Mouse (Mus musculus): ENCODE results near the gene Eno4. TPM values are rescaled to one million over a fixed set of nuclear protein-coding genes. Genes with fewer than 3 reads are reported as not detected.
"Not testable (repeated sequence)": the region's sequence is repeated elsewhere in the genome, so short reads cannot be mapped to it uniquely, and the experiment has no call there.

The Eno4 gene
- polyA plus RNA-seq (2012; rRNA removed): not detected in 2 replicates

- under 1% methylated on average over 65 of the region's 65 CpGs for WGBS
- peak; percentile 51 for DNase-seq (ENCODE audit: low read depth, low spot score)
Observed at GRCm38 (mm10) chr19:58942841-58943828, at the start of gene Eno4, which contains the start of gene Hspa12a. Gene Eno4 (plus strand): TSS chr19:58943425. Gene Hspa12a (minus strand): TSS chr19:58943654.

- whole genome bisulfite sequencing: 52% methylated on average over 3 of the region's 3 CpGs
- no peak for DNase-seq (ENCODE audit: low read depth, low spot score)
Observed at GRCm38 (mm10) chr19:58896216-58896615, 47.0 kb upstream of the Eno4 start.

- 84% methylated on average over 10 of the region's 10 CpGs for WGBS
- not testable (repeated sequence) for DNase-seq (ENCODE audit: low read depth, low spot score)
Observed at GRCm38 (mm10) chr19:58900471-58900870, 42.8 kb upstream of the Eno4 start.

GRCm38 (mm10) chr19:58903079-58903898 lies 39.9 kb upstream of the Eno4 start:
- DNase-seq (ENCODE audit: low read depth, low spot score): no peak
- WGBS: 51% methylated on average over 7 of the region's 7 CpGs

- DNase-seq (ENCODE audit: low read depth, low spot score): peak; percentile 46
- WGBS: 1% methylated on average over 11 of the region's 11 CpGs
Observed at GRCm38 (mm10) chr19:58903899-58904327, 39.3 kb upstream of the Eno4 start.

DNA sequence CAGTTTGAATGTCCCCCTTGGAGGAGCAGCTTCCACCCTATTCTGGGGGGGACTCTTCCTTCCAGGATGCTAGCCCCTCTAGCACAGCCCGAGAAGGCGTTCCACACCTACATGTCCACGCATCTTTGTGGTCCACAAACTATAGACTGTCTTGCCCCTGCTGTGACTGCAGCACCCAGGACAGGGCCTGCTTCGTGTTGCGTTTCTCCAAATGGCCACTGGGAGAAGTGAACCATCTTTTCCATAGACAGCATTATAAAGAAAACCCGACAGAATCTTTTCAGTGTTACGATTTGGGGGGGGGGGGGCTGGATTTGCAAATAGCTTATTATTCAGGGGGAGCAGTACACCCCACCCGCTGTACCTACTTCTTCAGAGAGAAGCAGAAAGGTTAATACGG lies 36.5 kb upstream of the Eno4 start:
- WGBS: 52% methylated on average over 9 of the region's 9 CpGs
- DNase-seq (ENCODE audit: low read depth, low spot score): no peak

- WGBS: 66% methylated on average over 10 of the region's 10 CpGs
- no peak for DNase-seq (ENCODE audit: low read depth, low spot score)
Observed at GRCm38 (mm10) chr19:58908018-58908417, 35.2 kb upstream of the Eno4 start.

GRCm38 (mm10) chr19:58910941-58911368 lies 32.3 kb upstream of the Eno4 start:
- no peak for DNase-seq (ENCODE audit: low read depth, low spot score)
- WGBS: 5% methylated on average over 11 of the region's 11 CpGs

GRCm38 (mm10) chr19:58911386-58911785 lies 31.8 kb upstream of the Eno4 start:
- 10% methylated on average over 9 of the region's 9 CpGs for WGBS
- DNase-seq (ENCODE audit: low read depth, low spot score): no peak

DNA sequence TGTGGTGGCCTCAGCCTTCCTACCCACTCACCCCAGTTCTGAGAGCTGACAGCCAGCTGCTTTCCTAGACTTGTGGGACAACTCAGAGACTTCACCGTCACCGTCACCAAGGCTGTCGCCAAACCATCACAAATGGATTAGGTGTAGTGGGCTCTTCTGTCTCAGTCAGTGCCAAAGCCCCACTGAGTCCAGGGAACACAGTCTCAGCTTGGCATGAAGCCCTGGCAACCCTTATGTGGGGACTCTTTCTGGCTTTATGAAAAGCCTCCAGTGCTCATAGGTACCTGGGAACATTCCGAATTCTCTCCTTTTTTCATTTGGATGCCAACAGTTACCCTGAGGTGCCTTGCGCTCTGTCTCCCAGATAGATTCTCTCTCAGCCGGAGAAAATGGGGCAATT lies 29.9 kb upstream of the Eno4 start:
- DNase-seq (ENCODE audit: low read depth, low spot score): no peak
- WGBS: 92% methylated on average over 6 of the region's 6 CpGs

DNA sequence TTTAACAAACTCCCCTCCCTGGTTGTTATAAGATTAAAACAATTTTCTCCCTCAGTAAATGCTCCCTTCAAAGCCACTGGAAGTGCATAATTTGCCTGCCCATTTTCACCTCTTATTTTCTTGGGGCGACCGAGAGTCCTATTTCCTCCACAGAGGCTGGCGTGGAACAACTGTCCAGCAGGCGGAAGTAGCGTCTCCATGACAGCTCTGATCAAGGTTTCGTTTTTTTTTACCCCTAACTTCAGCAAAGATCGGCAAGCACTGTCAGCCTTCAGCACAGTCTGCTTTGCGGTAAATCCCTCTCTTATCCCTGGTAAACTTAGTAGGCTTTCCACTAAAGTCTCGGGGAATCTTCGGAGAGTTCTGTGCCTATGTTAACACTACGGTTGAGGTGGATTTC lies 24.6 kb upstream of the Eno4 start:
- no peak for DNase-seq (ENCODE audit: low read depth, low spot score)
- WGBS: 7% methylated on average over 11 of the region's 11 CpGs

GRCm38 (mm10) chr19:58919148-58919547 lies 24.1 kb upstream of the Eno4 start:
- no peak for DNase-seq (ENCODE audit: low read depth, low spot score)
- 25% methylated on average over 7 of the region's 7 CpGs for WGBS

DNA sequence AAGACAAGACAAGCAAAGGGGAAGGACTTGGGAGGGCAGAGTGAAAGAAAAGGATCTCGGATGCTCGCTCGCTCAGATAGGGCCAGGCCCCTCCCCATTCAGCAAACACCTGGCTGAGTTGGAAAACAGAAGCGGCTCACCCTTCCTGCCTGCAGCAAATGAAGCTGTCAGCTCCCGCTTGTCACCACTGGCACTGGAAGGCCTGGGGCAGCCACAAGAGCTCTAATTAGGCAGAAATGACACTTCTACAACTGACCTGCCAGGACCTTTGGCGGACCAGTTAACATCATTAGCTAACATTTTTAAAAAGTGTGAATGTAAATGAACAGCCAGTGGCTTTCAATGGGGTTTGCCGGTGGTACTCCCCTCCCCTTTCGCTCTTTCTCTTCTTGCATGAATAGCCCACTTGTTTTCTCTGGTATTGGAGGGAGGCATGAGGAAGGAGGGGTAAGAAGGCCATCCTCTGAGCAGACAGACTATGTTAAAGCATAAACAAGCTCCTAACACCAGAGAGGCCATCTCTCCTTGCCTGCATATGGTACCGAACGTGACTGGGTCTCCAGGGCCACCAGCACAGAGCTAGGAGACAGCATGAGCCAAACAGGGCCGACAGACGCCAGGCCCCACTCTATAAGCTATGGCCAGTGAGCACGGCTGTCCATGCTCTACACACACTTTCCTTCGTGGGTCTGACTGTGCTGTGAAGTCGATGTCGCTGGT lies 12.0 kb upstream of the Eno4 start:
- WGBS: 53% methylated on average over 16 of the region's 16 CpGs
- no peak for DNase-seq (ENCODE audit: low read depth, low spot score)

GRCm38 (mm10) chr19:58933062-58933461 lies 10.2 kb upstream of the Eno4 start:
- 47% methylated on average over 4 of the region's 4 CpGs for WGBS
- DNase-seq (ENCODE audit: low read depth, low spot score): no peak

GRCm38 (mm10) chr19:58945959-58946358 lies 2.7 kb downstream of the Eno4 start:
- no peak for DNase-seq (ENCODE audit: low read depth, low spot score)
- 79% methylated on average over 7 of the region's 7 CpGs for WGBS

DNA sequence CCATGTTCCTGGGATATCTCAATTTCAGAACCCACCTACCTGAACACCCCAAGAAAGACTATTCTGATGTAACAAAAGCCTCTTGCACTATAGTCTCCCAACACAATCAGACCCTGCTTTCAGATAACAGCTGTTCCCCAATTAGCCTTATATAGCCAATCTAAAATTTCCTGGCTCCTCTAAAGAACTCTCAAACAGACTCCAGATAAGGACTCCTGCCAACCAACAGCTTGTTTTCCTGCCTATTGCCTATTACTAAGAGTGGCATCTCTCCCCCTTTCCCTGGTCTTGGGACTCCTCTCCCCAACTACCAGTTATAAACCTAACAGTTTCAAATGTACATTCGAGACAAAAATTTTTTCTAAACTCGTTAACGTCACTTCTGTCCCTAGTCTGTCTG lies 8.3 kb downstream of the Eno4 start:
- no peak for DNase-seq (ENCODE audit: low read depth, low spot score)
- 77% methylated on average over 3 of the region's 3 CpGs for WGBS

DNA sequence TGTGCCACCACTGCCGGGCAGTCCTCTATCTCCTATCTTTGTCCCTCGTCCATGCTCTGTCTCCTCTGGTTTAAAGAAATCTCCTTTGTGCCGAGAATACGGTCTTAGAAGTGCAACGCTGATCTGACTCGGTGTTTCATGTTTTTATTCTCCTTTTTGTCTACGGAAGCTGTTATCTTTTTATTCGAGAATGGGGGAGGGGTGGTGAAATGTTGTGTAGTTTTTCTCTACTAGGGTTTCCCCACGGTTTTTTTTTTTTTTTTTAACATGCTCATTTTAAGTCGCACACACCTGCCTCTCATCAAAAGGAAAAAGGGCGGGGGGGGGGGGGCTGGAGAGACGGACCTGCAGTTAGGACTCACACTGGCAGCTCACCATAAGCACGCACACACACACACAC lies 9.0 kb downstream of the Eno4 start:
- no peak for DNase-seq (ENCODE audit: low read depth, low spot score)
- WGBS: 65% methylated on average over 12 of the region's 13 CpGs

DNA sequence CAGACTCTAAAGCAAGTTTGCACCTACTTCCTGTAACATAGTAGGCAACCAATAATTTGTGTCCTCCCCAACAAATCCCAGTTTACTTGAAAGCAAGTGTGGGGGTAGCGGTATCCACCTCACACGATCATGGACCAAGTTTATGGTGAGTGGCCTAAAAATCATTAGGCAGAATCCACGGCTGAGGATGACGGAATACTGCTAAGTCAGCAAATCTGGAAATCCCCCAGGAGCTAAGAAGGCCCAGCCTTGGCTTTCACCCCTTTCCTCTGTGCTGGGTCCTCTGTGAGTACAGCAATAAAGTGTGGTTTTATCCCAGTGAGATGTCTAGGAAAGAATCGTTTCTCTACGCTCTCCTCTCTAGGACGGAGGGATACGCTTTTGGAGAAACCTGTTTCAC lies 11.6 kb downstream of the Eno4 start:
- 82% methylated on average over 8 of the region's 8 CpGs for WGBS
- no peak for DNase-seq (ENCODE audit: low read depth, low spot score)

- no peak for DNase-seq (ENCODE audit: low read depth, low spot score)
- WGBS: 38% methylated on average over 8 of the region's 8 CpGs
Observed at GRCm38 (mm10) chr19:58963011-58963410, 19.8 kb downstream of the Eno4 start.

Data from large intestine, adult 2 months (tissue).